Mouse (Mus musculus) ES-CJ7 (cell line): Measurements from ENCODE around the gene C130050O18Rik.

ENCODE experiments used
- DNase-seq: peaks from one replicate; pipeline ENCODE4 v3.0.0; 2011; ENCODE audit warnings: low read depth, low spot score

Gene C130050O18Rik

DNA sequence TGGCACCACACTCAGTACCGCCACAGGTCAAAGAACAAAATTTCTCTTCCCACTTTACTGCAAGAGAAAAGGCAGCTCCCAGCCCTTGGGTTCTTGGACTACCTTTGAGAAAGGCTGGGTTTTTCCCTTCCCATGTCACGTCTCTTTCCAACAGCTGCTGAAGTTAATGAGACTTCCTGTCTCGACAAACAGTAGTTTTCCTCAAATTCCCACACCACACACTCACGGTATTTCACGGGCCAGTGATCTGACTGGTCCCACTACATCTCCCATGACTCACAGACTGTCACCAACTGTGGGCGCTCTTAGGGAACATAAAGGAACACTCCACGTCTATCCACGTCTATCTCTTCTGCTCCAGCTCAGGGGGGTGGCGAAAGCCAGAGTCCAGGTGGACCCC lies 20.1 kb downstream of the C130050O18Rik start:
- DNase-seq, result no peak

DNA sequence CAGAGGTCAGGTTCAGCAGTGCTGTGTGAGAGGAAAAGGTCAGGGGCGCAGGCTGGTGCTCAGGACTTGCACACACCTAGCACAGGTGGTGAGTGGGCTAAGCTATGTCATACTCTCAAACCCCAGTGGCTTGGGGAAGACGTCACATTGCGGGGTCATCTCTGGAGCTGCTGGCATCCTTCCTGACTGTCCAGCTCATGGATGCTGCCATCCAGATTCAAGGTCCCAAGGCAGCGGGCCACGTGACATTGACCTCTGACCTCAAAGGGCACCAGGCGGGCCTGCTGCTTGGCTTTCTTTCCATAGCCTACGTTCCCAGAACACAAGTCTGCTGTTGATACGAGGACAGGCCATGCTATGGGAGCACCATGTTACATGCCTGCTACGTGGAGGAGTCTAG lies 21.9 kb downstream of the C130050O18Rik start:
- no peak for DNase-seq

DNA sequence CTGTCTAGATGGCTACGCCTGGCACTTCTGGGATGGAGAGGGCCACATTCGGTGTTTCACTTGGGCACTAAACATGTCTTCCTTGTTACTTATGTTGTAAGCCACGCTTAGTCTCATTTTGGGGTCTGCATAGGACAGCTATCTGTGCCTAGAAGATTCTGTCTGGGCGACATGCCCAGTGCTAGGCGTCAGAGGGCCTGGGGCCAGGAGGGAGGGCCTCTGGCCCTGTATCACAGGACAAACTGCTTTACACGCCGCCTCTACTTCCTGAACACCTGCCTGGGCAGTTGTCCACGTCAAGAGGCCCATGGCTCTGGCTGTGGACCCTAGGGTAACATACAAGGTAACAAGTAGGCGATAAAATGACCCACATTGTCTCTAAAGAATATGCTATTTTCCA lies 22.9 kb downstream of the C130050O18Rik start:
- DNase-seq, result no peak

DNA sequence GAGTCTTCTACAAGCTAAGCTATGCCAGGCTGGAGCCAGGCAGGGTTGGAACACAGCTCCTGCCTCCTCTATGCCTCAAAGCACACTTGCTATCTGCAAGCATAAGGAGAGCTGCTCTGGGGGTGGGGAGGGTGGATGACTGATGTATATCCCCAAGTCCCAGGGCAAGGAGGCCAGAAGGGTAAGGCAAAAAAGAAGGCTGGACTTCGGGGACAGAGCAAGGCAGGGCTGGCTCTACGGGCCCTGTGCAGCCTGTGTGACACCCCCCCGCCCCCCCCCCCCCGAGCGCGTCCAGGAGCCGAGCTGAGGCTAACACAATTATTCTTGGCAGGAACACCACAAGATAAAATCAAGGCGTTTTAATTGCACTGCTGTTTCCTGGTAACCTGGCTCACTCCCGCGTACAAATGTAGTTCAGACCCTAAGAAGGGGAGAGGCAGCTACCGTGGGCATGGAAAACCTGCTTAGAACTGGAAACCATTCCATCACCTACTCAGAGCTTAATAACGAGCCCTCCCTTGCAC lies 24.8 kb downstream of the C130050O18Rik start:
- DNase-seq, result no peak

DNA sequence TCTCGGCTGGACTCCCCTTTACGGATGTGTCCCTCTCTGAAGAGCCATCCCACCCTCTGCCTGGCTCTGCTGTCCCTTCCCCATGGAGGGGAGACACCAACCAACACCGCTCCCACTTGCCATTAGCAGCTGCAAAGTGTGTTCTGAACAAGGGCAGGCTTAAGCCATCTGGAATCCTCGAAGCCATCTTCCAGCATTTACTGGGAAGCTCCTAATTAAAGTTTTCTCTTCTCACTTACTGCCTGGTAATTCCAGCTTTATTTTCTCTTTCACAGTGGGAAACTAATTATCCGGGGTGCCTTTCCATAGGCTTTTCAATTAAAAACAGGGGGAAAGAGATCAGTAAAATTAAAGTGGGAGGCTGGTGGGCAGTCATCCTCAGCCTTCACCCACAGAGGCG lies 27.3 kb downstream of the C130050O18Rik start:
- no peak for DNase-seq

DNA sequence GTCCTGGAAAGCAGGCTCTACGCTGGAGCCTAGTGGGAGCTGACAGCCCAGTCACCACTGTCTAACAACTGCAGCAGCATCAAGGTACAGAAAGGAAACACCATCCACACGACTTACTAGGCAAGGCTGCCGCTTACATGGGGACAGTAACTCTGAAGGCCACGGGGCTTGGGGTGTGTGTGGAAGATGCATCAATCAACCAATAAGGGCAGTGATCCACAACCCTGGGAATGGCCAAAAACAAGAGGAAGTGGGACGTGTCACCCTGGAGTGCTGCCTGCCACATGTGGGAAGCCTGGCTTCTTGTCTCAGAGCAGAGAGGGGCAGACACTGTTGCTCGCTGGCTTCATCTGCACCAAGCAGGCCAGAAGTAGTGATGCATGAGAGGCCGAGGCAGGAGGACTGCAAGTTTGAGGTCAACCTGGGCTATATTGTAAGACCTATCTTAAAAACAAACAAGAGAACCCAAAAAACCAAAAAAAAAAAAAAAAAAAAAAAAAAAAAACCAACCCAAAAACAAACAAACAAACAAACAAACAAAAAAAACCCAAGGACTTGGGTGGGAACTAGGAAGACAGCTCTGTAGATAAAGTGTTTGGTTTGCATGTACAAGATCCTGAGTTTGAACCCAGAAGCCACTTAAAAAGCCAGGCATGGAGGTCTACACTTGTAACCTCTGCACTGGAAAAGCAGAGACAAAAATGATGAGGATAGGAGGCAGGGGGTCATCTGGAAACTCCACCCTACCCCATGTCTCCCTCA lies 27.8 kb downstream of the C130050O18Rik start:
- no peak for DNase-seq

DNA sequence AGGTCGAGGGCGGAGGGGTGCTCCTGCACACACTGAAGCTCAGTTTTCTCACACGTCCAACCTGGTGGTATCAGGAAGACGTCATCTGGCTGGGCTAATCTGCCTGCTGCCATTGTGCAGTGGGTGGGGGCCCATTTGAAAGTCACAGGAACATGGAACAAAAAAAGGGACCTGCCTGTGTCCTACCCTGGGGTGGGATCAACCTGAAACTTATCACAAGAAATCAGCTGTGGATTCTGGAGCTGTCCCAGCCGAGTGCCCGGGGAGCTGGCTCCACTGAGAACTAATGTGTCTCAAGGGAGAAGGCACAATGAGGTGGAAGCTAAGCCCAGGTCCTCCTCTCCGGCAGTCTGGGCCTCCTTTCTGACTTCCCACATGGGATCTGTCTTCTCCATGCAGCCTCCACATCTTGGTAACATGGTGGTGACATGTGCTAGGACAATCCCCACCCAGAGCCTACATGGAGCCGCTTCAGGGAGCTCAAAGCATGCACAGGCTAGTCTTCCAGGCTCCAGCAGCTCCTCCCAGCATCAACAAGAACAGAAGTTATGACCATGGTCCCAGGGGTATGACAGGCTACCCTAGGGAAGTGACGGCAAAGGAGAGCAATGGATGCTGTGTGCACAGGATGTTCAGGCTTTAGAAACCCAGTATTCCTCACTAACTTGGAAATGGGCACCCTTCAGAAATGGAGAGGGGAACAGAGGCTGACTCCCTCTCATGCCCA lies 28.9 kb downstream of the C130050O18Rik start:
- no peak for DNase-seq

DNA sequence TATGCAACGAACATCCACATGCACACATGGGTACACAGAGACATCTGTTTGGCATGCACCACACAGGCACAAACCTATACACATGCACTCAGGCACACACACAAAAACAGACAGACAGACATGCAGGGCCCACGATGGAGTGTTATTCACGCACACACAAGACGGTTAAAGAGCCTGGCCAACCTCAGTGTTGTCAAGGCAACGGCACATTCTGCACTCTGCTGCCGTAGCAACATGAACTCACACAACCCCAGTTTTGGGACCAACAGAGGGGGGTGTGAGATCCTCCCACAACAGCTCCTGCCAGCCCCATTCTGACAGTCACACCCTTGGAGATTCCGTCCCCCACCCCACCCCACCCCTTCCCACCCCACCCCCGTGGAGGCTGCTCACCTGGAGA lies 29.9 kb downstream of the C130050O18Rik start:
- no peak for DNase-seq

DNA sequence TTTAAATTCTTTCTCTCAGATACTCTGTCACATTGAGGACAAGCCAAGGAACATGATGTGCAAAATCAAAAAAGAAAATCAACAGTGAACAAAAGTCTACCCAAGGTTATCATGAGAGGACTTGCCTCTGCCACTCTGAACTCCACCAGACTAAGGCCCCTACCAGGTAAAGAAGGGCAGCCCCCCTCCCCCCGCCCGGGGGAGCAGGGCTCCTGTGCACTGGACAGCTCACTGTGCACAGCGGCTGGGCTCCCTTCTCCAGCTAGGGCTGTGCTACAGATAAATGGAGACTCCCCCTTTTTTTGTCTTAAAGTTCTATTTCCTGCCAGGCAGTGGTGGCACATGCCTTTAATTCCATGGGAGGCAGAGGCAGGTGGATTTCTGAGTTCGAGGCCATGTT lies 32.7 kb downstream of the C130050O18Rik start:
- DNase-seq, result no peak

DNA sequence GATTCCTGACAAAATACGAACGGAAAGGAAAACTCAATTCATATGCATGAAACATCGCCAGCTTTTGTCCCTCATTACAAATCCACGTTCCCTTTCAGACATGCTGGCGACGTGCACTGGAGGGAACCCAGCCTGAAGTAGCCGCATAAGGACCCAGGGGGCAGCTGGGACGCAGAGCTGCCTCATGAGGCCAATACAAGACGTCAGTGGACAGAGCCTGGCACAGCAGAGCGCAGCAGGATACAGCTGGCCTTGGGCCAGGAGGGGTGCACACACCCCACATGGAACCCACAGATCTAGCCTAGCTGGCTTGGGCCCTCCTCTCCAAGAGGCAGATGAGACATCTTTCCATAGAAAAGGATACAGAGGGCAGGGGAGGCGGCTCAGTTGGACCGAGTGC lies 33.4 kb downstream of the C130050O18Rik start:
- no peak for DNase-seq

DNA sequence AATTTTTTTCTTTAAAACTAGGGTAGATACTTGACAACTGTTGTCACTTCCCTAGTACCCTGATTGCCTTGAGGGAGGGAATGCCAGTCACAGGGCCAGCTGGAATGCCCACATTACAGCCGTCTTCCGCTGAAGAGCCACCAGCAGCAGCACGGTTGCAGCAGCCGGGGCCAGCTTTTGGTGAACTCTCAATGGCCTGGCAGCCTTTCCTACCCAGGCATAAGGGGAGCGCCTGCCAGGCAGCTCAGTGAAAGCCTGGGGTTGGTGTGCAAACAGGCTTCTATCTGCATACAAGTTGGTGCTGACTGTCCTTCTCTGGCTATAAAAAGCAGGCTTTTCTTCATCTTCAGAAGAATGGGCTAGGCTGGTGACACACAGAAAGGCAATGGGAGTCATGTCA lies 35.4 kb downstream of the C130050O18Rik start:
- no peak for DNase-seq

DNA sequence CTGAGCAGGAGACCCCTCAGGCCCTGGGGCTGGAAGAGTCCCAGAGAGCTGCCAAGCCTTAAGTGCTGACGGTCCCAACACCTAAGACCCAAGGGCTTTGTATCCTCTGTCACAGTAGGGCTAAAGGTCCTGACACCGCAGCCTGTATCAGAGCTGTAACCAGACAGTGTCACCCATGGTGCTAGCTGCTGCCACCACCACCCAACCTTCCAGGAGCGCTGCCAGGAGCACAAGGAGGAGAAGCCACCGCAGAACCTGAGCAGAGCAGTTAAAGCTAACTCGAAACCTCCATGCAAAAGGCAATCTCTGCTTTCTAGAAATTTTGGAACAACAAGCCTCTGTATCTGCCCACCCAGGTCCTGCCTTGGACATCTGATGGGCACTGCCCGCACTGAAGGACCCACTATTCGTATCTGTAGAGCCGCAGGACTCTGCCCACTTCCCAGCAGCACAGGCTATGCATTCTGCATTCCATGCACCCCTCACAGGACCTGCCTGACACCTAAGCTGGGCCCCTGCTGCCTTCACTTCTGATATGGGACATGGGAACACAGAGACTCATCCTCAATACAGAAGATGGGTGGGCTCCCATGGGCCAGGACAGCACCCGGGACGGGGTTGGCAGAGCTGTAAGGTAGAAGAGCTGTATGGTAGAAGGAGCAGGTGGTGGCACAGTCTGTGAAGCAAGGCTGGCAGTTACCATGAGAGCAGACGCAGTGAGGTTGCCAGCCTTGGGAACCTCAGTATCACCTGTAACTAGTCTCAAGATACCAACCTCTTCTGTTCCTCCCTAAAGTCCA lies 36.0 kb downstream of the C130050O18Rik start:
- no peak for DNase-seq

DNA sequence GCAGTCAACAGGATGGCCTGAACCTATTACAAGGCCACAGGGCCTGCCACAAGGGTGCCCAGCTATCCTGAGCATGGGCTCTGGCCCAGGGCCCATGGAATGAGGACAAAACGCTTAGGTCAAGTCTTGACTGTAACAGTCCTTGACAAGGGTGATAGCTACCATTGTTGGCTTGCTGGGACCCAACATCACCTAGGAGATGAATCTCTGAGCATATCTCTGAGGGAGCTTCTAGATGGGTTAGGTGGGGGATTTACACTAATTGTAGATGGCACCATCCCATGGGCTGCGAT lies 36.6 kb downstream of the C130050O18Rik start:
- no peak for DNase-seq

DNA sequence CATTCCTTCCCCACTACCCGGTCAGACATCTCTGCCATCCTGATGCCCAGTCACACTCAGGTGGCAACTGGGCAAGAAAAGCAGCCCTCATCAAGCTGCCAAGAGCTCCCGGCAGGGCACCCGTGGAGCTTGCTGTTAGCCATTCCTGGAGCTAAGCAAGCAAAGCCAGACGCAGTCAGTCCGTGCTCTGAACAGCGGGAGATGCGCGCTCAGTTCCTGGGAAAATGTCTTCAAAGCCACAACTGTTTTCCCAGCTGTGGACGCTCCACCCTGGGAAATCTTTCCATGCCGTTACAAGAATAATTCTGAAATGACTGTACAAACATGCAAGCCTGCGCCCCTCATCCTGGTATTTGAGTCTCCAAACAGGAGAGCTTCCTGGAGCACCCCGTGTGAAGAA lies 37.3 kb downstream of the C130050O18Rik start:
- no peak for DNase-seq

DNA sequence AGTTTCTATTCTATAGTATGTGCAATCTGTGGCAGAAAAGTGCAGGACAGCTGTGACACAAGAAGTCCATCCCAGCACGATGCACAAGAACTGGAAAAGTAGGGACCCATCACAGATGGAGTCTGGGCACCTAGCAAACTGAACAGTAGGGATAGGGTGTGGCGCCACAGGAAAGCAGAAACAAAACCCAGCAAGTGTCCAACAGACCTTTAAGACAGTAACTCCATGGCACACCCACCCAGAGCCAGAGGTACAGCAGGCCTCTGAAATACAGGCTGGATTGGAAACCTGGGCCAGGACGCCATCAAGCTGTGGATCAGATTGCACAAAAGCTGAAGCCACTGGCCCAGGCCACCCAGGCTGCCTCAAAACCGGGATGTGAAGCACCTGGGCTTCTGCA lies 37.9 kb downstream of the C130050O18Rik start:
- DNase-seq, result no peak

DNA sequence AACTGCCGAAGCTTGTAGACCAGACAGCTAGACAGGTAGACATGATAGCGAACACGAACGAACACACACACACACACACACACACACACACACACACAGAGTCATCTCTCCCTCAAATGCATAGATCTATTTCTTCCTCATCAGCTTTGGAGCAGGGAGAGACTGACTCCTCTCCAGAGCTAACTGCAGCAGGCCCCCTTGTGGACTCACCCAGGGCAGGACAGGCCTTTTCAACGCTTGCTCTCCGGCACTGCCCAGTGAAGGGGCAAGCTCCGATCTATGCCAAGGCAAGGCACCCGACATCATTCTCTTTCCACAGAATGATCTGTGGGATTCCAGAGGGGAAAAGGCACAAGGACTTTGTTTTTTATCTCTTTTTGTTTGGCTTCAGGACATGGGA lies 40.2 kb downstream of the C130050O18Rik start:
- no peak for DNase-seq

DNA sequence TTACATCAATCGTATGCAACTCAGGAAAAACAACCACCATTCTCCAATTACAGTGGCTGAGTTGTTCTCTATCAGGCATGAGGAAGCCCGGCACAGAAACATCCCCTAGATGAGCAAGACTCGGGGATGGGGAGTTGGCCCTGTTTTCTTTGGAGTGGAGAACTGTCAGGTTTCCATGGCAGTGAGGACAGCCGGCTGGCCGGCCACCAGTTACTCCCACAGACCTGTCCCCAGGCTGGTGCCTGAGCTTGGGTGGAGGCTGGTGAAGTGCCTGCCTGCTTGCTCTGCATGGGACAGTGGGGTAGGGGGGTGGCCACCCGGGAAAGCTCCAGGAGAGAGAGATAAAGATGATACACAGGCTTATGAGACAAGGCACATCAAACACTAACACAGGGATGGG lies 42.9 kb downstream of the C130050O18Rik start:
- DNase-seq, result no peak

DNA sequence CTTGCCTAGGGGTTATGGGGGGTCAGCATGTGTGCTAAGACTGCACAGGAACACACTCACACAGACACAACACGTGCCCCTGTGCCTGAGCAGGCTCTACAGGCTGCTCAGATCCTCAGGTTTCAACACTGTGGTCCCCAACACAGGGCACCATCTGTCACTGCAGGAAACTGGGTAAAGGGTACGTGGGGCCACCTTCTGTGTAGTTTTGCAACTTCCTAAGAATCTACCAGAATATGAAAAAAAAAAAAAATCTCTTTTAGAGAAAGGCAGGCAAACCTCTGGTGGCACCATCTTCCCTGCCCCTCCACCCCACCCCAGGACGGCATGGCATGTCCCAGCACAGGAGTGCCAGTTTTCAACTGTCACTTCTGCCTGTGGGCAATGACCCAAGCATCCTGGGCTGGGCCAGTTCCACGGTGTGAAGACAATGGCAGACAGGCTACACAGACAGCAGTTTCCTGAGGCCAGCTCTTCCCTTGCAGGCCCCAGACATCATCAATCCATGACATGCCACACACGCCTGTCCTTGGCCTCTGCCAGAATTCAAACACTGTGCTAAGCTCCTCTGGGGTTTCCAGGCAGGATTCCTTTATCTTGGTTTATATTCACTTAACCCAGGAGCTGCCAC lies 44.2 kb downstream of the C130050O18Rik start:
- no peak for DNase-seq

DNA sequence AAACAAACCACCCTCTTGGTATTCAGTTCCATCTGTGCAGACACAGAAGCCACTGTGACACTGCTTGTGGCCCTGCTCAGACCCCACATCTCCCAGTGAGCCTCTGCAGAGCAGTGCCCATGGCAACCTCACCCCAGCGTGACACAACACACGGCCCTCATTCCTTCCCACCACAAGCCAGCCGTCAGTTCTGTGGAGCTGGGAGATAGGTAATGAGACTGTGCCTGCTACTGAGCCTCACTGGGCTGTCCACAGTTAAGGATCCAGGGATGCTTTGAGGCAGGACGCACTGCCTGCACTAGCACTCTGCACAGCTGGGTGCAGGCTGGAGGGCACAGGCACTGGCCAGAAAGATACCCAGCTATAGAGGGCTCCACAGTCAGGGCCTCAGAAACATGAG lies 44.8 kb downstream of the C130050O18Rik start:
- DNase-seq, result no peak

DNA sequence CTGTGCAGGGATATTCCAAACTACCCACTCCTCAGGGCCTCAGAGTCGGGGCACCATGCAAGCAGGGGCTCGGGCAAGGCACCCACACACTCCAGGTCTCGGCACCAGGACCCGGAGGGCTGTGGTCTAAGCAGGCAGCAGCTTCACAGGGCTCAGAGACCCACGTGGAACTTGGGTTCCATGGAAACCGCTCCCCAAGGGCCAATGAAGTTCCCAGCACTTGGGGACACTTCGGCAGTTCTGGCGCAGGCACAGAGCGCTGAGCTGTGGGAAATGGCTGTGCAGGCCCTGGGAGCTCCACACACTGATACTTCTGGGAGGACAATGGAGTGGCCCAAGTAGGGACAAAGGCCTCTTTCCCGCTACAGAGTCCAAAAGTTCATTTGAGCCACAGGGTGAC lies 48.0 kb downstream of the C130050O18Rik start:
- no peak for DNase-seq

DNA sequence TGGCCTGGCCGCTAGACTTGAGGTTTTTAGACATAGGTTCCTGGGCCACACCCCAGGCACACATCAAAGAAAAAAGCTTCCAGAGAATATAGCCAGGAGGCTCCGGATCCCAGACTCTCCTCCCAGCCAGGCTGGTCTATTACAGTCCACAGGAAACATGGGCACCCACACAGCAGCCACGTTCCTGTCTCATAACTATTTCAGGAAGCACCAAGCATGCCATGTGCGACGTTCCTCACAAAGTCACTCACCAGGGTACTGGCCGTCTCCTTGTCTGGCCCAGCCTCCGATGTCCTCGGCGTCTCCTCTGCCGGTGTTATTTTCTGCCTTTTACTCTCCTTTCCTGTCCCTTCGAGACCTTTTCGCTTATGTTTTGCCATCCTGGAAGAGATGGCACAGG lies 50.1 kb downstream of the C130050O18Rik start:
- no peak for DNase-seq

DNA sequence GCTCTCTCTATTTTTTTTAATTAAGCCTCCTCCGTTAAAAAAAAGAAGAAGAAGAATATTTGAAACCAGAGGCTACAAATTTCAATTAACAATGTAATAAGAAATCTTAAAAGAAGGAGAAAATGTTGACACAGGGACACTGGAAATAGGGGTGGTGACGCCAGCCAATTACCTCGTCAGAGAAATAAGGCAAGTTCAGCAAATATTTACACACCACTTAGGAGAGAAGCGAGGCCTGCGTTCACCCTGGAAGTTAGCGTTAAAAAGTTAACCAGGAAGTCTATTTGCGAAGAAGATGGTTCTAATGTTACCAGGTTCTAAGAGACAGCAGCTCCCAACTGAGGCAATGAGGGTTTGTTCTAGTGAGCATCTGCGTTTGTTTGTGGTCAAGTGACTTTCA lies 52.2 kb downstream of the C130050O18Rik start:
- no peak for DNase-seq
